Comparison of ENCODE assay signal across 11 mouse cellular contexts in the genomic region with DNA sequence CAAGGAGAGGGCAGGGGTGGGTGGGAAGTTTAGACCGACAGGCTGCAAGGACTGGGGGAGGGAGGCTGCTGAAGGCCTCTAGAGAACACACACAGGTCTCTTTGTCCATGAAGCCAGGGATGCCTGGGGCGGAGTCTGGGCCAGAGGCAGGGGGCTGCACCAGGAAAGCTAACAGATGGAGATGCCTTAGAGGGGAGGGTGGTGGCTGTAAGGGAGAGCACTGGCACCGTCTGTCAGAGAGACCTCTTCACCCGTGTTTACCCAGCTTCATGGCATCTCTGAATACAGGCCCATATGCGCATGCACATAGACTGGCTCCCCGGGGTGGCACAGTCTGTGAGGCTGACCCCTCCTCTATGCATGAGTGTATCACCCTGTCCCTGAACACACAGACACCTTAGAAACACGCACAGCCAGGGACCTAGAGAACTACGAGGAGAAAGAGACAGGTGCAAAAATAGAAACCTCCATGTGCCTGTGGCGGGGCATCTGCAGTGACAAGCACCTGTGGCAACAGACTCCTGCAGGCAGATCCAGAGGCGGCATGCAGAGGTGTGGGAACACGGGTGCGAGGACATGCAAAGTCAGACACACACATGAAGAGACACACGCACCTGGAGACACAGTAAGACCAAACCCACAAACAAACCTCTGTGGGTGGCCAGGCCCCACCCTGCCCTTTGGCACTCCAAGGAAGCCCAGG. TPM values are rescaled to one million over a fixed set of nuclear protein-coding genes. Genes with fewer than 3 reads are reported as not detected.
DNase-seq lines count a peak whose midpoint lies in the region; ATAC-seq lines count a peak whose summit lies in the region.
"Had no signal": no experiment of that assay in that cellular context is flagged by ENCODE, and none has a peak within 500 bp of the region (broad histone marks: within the 10 kb centered on the region; RNA-seq: fewer than 3 reads in every experiment).

No protein-coding gene starts in this region.

- no peak for ATAC-seq in heart, embryonic 12.5 days (ENCODE audit: insufficient number of reproducible peaks, low FRiP score)
- peak; percentile 38 for ATAC-seq in embryonic facial prominence, embryonic 11.5 days (replicated peaks; ENCODE audit: insufficient number of reproducible peaks, low FRiP score, low TSS enrichment, low read depth)
- peak; percentile 18 for ATAC-seq in intestine, embryonic 15.5 days
- peak; percentile 34; the same call in 1 of the 2 replicates for ATAC-seq in neural tube, embryonic 14.5 days (ENCODE audit: low read depth)
- ATAC-seq: inflammation-experienced regulatory T-cells, adult 6 months had no signal

- peaks cover 82% of the 10 kb centered on the region for H3K4me1 ChIP-seq in heart, embryonic 12.5 days (replicated peaks)
- H3K4me1 ChIP-seq in embryonic facial prominence, embryonic 11.5 days (ENCODE audit: control insufficient read depth, insufficient read depth, low read length), result peaks cover 6% of the 10 kb centered on the region
- H3K4me1 ChIP-seq in intestine, embryonic 15.5 days (replicated peaks), result peaks cover 68% of the 10 kb centered on the region
- peaks cover 47% of the 10 kb centered on the region for H3K4me1 ChIP-seq in neural tube, embryonic 14.5 days (ENCODE audit: control insufficient read depth, insufficient read depth, low read length)

- H3K36me3 ChIP-seq in heart, embryonic 12.5 days, result peaks cover 18% of the 10 kb centered on the region
- H3K36me3 ChIP-seq in embryonic facial prominence, embryonic 11.5 days (replicated peaks; ENCODE audit: control insufficient read depth, insufficient read depth, low read depth, low read length), result no peaks in the 10 kb centered on the region; the same call in 1 of the 2 replicates
- peaks cover 7% of the 10 kb centered on the region for H3K36me3 ChIP-seq in intestine, embryonic 15.5 days
- H3K36me3 ChIP-seq in neural tube, embryonic 14.5 days (ENCODE audit: control insufficient read depth, insufficient read depth, low read length), result 0 out of 2 replicates have a peak, but pooled peaks cover 7% of the 10 kb centered on the region

- no peaks in the 10 kb centered on the region for H3K27me3 ChIP-seq in heart, embryonic 12.5 days (replicated peaks)
- no peaks in the 10 kb centered on the region for H3K27me3 ChIP-seq in embryonic facial prominence, embryonic 11.5 days (ENCODE audit: control insufficient read depth, insufficient read depth, low read length)
- no peaks in the 10 kb centered on the region for H3K27me3 ChIP-seq in intestine, embryonic 15.5 days (replicated peaks)
- no peaks in the 10 kb centered on the region for H3K27me3 ChIP-seq in neural tube, embryonic 14.5 days (ENCODE audit: control insufficient read depth, insufficient read depth, low read length)

- 54% methylated on average over 13 of the region's 13 CpGs for WGBS in heart, embryonic 12.5 days
- WGBS in embryonic facial prominence, embryonic 11.5 days, result 38% methylated on average over 13 of the region's 13 CpGs
- WGBS in intestine, embryonic 15.5 days, result 48% methylated on average over 13 of the region's 13 CpGs
- 35% methylated on average over 13 of the region's 13 CpGs for WGBS in neural tube, embryonic 14.5 days

- peak overlapping the region; percentile 95; the same call in 1 of the 2 replicates for H3K4me2 ChIP-seq in heart, embryonic 12.5 days
- peak overlapping the region; percentile 21 for H3K4me2 ChIP-seq in embryonic facial prominence, embryonic 11.5 days (ENCODE audit: low read depth, low read length)
- 0 out of 2 replicates have a peak overlapping the region, but pooled peaks have one; percentile 84 for H3K4me2 ChIP-seq in intestine, embryonic 15.5 days (replicated peaks)
- no peak overlapping the region for H3K4me2 ChIP-seq in neural tube, embryonic 14.5 days (ENCODE audit: low read depth, low read length)

- H3K4me3 ChIP-seq in heart, embryonic 12.5 days, result no peak overlapping the region
- no peak overlapping the region for H3K4me3 ChIP-seq in embryonic facial prominence, embryonic 11.5 days (ENCODE audit: low read depth, low read length)
- no peak overlapping the region for H3K4me3 ChIP-seq in intestine, embryonic 15.5 days (replicated peaks)
- no peak overlapping the region for H3K4me3 ChIP-seq in neural tube, embryonic 14.5 days (ENCODE audit: low read depth, low read length)

- no peak overlapping the region for H3K27ac ChIP-seq in heart, embryonic 12.5 days (ENCODE audit: poor library complexity, severe bottlenecking)
- H3K27ac ChIP-seq in embryonic facial prominence, embryonic 11.5 days (replicated peaks; ENCODE audit: low read depth, low read length), result peak overlapping the region; percentile 25
- peak overlapping the region; percentile 48; the same call in 1 of the 2 replicates for H3K27ac ChIP-seq in intestine, embryonic 15.5 days
- H3K27ac ChIP-seq in neural tube, embryonic 14.5 days (ENCODE audit: low read depth, low read length), result peak overlapping the region; percentile 23
- H3K27ac ChIP-seq: macrophage had no signal

- 0 out of 2 replicates have a peak overlapping the region, but pooled peaks have one; percentile 13 for H3K9ac ChIP-seq in heart, embryonic 12.5 days
- no peak overlapping the region for H3K9ac ChIP-seq in embryonic facial prominence, embryonic 11.5 days (replicated peaks; ENCODE audit: low read length)
- peak overlapping the region; percentile 17; the same call in 1 of the 2 replicates for H3K9ac ChIP-seq in intestine, embryonic 15.5 days
- H3K9ac ChIP-seq in neural tube, embryonic 14.5 days (replicated peaks; ENCODE audit: low read depth, low read length), result no peak overlapping the region

- no peaks in the 10 kb centered on the region for H3K9me3 ChIP-seq in heart, embryonic 12.5 days (replicated peaks)
- H3K9me3 ChIP-seq in embryonic facial prominence, embryonic 11.5 days (replicated peaks; ENCODE audit: control insufficient read depth, low read length), result no peaks in the 10 kb centered on the region
- no peaks in the 10 kb centered on the region for H3K9me3 ChIP-seq in intestine, embryonic 15.5 days
- no peaks in the 10 kb centered on the region for H3K9me3 ChIP-seq in neural tube, embryonic 14.5 days (ENCODE audit: control insufficient read depth, low read length)

- no peak for DNase-seq in heart, adult 11 months
- peak; percentile 63 for DNase-seq in embryonic facial prominence, embryonic 11.5 days (ENCODE audit: low spot score)
- no peak for DNase-seq in layer of hippocampus, adult 9-11 months
- no peak for DNase-seq in spleen, postnatal 4 days (ENCODE audit: low spot score in 2 of 2)
- DNase-seq in layer of hippocampus, adult 9-10 months (ENCODE audit: low spot score), result no peak
- DNase-seq: adrenal gland, adult 8-10 months had no signal

RNA-seq across cellular contexts. Expression of gene Ptprf, which starts 29.3 kb away (rescaled TPM):
- polyA plus RNA-seq in heart, embryonic 12.5 days (2016; fragmentation: Nextera tagmentation; extraction: Ambion mirVana), result 38.1 and 43.5 TPM in 2 replicates
- polyA plus RNA-seq in embryonic facial prominence, embryonic 11.5 days (2014; fragmentation: Nextera tagmentation; extraction: Ambion mirVana), result 46.3 and 53.5 TPM in 2 replicates
- 57.7 and 62.4 TPM in 2 replicates for polyA plus RNA-seq in intestine, embryonic 15.5 days (2015; fragmentation: Nextera tagmentation; extraction: Ambion mirVana)
- 52.4 and 66.7 TPM in 2 replicates for polyA plus RNA-seq in neural tube, embryonic 14.5 days (2014; fragmentation: Nextera tagmentation; extraction: Ambion mirVana)

Comparison
In these comparisons a context has a peak if more than half of its experiments do, and no peak if none do; other contexts are left out.
1. H3K9ac ChIP-seq: peak in heart, embryonic 12.5 days (single experiment) and intestine, embryonic 15.5 days (single experiment); none in embryonic facial prominence, embryonic 11.5 days (single experiment) and neural tube, embryonic 14.5 days (single experiment).